Mouse (Mus musculus): Measurements from ENCODE around the gene Ndst4. TPM values are rescaled to one million over a fixed set of nuclear protein-coding genes. Genes with fewer than 3 reads are reported as not detected.
A peak's percentile ranks its signal among the peaks of the same experiment; 100 is the strongest.

The Ndst4 gene
- 1 to 10 TPM; 5.5 to 6.5 TPM for total RNA-seq (2021)

DNA sequence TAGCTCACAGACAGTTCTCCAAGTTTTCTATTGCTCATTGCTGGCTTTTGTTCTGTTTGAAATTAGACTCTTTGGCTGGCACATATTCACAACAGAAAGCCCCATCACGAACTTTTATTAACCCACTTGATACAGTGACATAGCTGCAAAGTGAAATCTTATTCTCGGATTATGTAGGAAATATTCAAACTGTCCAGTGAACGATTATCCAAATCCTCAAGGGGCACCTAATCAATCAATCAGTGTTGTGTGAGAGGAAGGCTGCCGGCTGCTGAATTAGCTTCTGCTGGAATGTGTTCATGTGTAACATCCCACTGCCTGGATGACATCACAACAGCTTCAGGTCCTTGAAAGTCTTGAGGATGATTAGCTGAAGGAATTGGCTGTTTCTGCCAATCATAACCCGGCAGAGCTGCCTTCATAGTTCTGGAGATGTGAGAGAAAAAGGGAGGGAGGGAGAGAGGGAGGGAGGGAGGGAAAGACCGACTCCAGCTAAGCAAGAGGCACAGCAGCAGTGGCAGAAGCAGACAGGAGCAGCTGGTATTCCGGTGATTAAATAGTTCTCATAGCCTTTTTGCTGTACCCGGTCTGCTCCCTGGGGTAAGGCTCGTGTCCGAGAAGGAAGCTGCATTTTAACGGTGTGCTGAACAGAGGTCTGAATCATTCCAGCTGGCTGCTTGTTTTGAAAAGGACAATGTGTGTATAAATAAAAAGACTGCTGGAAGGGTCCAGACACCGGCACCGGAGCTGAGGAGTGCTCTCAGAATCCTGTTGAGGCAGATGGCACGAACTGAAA is at the start of gene Ndst4:
Gene Ndst4 (plus strand): TSS at position 476 of the 796 bp plus-strand sequence.
- intact Hi-C loops (cut with DNase I): no loop called here
- peak; percentile 60 for DNase-seq

DNA sequence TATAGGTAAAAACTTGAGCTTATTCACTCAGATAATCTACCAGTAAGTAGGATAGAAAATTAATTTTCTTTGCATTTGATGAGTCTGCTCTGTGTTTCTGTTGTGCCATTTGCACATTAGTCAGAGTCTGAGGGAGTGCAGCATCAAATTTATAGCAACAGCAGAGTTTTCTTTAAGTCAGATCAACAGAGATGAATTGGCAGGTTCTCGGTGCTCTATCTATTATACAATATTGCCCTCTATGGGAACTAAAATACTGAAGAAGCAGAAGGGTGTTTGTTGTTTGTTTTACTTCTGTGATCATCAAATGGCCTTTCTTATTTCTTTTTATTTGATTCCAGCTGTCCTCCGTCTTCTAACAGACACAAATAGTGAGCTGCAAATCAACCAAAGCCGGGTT is 6.4 kb upstream of the Ndst4 start:
- no peak for DNase-seq
- intact Hi-C loops (cut with DNase I): no loop called here

DNA sequence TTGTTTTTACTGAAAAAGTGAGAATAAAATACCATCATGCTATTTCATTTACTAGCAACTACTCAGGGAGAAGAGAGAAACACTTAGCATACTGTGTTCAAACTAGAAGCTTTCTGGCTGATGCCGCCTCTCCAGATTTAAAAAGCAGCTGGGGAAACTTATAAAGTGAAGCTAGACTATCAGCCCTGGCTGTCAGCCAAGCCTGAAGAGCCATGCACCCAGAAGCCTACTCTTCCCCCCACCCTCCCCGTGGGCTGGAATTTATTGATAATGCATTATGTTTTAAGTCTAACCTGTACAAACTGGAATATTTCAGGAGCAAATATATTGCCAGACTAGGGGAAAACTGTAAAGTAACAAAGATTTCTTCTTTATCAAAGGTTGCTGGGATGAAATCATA is 2.6 kb downstream of the Ndst4 start:
- DNase-seq: peak; percentile 29
- intact Hi-C loops (cut with DNase I): no loop called here

DNA sequence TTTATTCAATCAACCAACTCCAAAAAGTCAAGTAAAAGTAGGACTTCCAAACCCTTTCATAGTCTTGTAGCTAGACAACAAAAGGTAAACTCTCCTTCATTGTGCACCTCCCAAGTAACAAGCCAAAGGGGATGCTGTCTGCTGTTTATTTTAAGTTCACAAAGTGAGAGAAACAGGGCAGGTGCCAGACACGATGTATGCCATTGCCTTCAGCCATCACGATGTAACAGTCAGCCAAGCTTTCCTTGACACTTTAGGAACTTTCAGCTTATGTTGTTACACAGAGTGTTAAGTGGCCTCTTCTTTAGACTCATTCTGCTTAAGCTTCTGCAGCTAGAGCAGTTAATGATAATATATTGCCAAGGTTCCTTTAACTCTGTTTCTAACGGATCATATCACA is 3.1 kb downstream of the Ndst4 start:
- intact Hi-C loops (cut with DNase I): no loop called here
- DNase-seq: no peak

DNA sequence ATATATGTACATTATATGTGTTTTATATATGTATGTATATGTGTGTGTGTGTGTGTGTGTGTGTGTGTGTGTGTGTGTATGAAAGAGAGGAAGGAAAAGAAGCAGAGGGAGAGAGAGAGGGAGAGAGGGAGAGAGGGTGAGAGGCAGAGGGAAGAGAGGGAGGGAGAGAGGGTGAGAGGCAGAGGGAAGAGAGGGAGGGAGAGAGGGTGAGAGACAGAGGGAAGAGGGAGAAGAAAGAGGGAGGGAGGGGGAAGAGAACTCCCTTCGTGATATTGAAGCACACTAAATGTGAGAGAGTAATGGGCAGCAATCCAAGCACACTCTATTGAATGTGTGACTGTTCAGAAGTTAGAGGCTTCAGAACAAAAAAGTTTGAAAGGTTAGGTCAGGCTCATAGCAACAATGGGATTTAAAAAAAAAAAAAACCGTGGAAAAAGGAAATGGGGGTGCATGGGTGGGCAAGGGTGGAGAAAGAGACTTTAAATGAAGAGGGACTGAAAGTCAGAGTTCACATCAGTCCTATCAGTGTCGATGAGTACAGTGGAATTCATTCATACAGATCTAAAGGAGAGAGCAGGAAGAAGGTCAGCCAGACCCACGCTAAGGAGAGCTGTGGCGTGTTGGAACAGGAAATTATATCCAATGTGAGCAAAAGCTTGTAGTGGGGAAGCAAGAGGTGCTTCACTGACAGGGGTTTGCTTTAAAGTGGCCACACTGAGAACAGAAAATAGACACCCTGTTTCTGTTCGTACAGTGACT is 63.2 kb downstream of the Ndst4 start:
- intact Hi-C loops (cut with DNase I): no loop called here
- no peak for DNase-seq

DNA sequence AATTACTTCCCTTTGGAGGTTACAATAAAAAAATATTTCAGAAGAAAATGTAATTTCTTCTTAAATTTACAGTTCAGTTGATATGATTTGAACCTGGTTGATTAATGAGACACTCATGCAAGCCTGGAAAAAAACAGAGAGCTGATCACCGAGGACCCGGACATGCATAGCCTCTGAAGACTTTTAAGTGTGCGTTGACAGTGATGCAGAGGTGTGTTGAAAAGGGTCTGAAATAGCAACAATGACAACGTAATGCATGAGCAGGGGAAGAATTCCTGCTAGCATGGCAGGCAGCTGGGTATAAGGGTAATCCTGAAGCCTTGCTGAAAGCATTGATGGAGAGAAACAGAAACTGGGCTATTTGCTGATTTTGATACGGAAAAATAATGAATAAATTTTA is 106.2 kb downstream of the Ndst4 start:
- no peak for DNase-seq
- intact Hi-C loops (cut with DNase I): no loop called here

DNA sequence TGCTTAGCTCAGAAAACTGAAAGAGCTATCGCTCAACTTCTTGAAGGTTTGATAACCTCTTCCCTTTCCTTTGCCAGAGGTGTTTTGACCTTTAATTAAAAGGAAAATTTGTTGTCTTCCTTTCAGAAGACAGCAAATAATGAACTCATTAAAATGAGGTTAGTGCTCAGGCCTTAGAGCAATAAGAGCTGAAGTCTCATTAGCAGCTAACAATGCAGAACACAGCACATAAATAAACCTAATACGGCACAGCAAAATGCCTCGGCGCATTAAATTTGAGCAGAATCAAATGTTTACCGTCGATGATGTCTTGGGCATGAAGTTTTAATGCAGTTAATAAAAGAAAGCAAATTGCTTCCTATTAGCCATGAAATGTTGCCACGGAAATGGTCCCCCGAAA is 129.5 kb downstream of the Ndst4 start:
- DNase-seq: no peak
- intact Hi-C loops (cut with DNase I): no loop called here

DNA sequence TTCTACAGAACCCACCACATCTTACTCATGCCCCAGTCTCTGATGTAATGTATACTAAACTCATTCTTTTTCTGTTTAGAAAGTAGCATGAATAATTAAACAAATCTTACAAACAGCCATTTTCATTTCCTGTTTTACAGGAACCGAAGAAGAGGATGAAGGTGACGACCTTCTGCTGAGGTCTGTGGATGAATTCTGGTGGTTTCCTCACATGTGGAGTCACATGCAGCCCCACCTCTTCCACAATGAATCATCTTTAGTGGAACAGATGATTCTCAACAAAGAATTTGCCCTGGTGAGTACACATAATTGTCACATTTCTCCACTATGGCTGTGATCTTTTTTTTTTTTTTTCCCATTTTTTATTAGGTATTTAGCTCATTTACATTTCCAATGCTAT is 166.7 kb downstream of the Ndst4 start:
- DNase-seq: no peak
- intact Hi-C loops (cut with DNase I): no loop called here

DNA sequence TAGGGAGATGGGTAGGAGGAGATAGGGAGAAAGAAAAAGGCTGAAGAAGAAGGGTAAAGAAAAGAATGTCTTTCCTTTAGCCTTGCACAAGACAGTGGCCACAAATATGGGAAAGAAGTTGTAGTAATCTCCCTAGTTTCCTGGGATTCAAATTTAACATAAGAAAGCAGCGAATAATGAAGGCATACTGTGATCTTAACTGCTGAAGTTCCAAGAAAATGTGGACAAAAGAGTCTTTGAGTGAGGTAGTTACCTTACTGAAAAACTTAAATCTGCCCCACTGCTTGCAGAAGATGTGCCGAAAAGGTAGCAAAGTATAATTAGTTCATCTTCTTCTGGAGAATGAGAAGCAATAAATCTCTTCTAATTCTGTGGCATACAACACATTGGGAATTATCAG is 228.4 kb downstream of the Ndst4 start:
- intact Hi-C loops (cut with DNase I): no loop called here
- no peak for DNase-seq

DNA sequence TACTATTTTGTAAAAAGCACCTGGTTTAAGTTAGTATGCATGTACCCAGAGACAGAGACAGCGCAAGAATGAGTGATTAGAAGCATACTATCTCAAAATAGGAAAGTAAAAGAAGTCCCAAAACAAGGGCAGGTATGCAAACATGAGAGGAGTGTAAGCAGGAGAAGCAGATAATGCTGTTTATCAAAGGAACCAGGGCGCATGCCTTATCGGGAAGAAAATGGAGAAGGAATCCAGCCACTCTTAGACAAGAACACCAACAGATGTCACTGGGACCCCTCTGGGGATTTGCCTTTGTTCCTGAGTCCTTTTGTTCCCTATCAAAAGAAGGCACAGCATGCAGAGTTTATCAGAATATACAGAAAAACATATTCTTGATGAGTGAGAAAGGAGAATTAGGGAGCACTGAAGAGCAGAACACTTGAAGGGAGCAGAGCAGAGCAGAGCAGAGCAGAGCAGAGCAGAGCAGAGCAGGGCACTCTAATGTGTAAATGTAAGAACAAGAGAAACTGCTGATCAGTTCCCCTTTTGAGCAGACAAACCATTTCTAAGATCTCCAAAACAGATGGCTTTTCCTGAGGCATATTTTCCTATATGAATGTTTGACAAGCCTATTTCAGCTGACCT is 251.2 kb downstream of the Ndst4 start:
- intact Hi-C loops (cut with DNase I): no loop called here
- DNase-seq: no peak

DNA sequence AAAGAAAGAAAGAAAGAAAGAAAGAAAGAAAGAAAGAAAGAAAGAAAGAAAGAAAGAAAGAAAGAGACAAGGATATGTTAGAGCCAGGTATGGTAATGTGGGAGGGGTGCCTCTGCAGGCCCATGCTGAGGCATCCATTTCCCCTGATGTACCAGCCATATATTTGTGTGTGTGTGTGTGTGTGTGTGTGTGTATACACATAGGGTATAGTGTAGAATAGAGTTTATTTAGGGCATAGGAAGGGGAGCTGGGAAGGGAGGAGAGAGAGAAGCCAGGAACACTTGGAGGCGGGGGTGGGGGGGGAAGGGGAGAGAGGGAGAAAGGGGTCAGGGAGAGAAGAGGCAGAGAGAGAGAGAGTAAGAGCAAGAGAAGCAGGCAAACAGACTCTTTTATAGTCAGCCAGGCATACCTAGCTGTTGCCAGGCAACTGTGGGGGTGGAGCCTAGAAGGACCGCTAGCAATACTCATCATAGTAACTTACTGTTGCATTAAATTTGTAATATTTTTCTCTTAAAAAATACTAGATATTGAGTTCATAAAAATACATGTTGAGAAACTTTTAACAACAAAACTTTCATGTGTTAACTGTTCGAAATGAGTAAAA is 256.3 kb downstream of the Ndst4 start:
- DNase-seq: no peak
- intact Hi-C loops (cut with DNase I): no loop called here

DNA sequence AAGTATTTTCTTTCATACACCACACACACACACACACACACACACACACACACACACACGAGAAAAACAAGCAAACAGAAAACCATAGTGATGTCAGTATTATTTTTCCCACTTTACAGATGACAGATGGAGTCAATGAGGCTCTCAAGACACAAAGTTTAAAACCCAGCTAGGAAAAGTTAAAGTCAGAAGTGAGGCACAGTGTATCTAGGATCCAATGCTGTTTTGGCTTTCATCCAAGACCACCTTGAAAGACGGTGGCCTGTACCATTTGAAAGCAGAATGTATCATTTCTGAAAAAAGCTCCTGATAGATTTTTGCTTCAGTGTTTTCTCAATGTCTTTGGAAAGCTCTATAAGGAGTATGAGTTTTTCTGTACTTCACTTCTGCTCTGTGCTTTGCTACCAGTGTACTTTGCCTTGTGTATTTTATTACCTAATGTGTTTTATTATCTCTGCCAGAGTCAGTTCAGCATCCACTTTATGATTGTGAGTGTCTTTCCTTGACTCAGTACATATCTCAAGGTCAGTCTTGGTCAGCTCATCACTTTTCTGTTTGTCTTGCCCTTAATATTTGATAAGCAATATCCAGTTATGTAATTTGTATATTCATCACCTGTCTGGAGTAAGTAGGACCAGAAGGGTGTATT is 257.1 kb downstream of the Ndst4 start:
- DNase-seq: no peak
- intact Hi-C loops (cut with DNase I): no loop called here

DNA sequence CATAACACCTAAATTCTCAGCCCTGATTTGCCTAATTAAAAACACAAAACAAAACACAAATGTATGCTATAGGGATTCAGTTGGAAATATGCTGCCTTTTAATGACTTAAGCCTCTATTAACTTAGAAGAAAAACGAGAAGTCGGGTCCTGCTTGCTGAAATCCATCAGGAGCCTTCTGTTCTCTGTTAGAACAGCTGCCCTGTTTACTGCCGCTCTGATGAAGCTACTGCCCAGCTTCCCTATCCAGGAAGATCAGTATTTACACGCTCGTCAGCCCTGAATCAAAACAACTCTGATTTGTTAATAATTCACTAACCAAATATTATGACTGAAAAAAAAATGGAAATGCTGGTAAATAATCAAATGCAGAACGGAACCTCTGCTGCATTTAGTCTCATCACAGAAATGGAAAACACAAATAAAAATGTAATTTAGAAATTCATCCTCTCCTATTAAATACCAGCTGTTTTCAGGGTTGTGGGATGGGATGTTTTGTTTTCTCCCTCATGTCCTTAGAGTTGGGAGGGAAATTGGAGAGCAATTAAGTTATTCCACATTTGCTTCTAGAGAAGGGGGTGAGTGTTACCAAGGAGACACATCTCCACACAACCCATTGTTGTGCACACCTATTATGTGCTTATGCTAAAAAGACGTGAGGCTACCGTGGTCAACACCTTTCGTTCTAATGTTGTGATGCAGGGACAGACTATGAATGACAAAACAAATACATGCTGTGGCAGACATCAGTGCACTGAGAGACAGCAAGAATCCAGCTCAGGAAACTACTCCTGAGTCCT is 270.3 kb downstream of the Ndst4 start:
- peak; percentile 10 for DNase-seq
- intact Hi-C loops (cut with DNase I): no loop called here

DNA sequence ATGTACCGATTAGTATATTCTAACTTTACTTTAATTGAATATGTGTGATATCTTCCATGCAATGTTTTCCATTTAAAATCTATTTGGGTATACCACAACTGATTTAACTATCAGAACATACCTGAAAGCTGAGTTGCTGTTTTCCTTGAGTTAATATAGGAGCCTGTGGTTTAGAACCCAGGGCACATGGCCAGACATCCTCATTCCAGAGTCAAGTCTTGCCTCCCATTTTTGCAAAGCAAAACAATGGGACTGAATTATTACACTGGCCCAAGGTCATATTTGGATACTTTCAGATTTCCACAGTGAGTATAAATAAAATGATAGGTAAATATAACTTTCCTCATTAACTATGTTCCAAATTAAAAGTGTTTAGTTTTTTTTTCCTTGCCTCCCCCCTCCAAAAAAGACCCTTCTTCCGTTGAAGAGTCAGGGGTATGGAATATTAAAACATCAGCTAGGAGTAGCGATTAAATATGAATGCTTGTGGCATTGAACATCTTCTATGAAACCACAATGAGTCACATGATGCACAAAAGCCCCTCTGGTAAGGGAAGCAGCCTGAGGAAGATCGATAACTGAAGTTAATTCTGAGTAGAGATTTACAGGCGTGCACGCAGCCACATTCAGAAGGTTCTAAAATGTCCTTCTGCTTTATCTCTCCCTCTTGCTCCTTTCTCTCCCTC is 271.5 kb downstream of the Ndst4 start:
- no peak for DNase-seq
- intact Hi-C loops (cut with DNase I): no loop called here

DNA sequence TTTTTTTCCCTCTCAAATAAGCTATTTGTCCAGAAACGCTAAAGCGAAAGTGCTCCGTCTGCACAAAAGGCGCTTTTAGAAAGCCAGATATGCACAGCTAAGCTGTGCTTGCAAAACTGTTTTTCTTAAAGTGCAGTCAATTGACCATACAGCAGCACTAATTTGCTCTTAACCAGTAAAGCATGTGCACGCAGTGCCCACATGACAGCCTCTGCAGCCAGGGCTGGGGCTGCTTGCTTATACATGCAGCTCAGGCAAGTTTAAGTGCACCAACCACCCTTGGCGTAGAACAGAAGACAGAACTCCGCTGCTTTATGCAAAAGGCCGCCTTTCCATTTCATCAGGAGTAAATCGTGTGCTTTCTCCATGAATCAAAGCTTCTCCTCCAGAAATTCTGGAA is 275.0 kb downstream of the Ndst4 start:
- DNase-seq: peak; percentile 12
- intact Hi-C loops (cut with DNase I): no loop called here

DNA sequence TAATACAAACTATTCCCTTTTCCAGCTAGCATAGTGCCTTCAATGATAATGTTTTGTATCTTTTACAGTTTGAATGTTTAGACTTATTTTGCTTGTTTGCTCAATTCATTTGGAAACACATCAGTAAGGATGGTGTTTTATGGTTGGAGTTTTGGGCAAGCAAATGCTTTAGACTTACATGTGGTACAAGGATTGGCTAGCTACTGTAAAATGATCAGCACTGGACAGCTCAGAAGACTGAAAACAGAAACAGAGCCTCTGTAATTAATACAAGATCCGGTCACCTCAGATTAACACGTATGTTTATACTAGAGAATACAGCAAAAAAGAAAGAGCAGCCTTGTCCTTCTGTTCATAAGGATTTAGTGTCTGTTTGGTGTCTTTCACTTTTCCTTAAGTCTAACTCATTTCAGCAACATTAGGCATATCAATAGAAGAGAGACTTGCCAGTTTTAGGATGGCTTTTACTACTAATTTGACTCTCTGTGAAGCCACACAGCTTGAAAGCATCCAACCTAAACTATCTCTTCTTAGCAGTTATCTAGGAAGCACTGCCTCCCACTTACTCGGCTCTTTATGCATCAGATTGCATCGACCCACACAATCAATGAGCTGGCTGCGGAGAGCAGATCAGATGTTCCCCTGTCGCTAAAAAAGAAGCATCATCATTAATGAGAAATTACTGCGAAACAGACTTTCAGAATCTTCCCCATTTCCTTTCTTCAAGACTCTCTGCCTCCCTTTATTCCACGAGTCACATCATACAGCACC is 279.8 kb downstream of the Ndst4 start:
- no peak for DNase-seq
- intact Hi-C loops (cut with DNase I): no loop called here

DNA sequence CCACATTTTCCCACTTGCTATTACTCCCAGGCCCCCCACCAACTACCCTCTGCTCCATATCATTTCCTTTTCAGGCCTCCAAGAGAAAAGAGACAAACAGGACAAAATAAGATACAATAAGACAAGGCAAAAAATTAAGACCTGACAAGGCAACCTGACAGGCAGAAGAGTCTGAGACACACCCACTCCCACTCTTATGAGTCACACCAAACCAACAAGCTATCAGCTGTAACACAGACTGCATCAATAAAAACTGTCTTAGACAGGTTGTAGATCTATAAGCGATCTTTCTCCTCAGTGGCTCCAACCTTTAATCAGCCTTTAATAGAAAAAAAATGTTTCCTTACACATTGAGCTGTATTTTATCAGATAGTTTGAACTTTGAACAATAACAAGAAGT is 280.7 kb downstream of the Ndst4 start:
- no peak for DNase-seq

DNA sequence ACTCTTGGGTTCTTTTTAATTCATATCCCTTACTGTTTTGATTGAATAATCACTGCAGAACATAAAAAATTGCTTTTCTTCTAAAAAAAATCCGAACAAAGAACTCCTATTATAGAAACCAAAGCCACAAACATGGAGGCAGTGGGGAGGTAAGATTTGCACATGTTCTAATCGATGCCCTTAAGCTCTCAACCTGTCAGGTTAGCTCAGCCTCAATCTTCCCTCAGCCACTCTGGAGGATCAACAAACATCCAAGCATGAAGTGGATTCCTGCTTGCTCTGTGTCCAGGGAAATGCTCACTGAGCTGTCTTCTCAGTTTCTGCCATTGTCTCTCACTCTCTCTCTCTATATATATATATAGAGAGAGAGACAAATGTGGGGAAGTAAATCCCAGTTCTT is 283.7 kb downstream of the Ndst4 start:
- intact Hi-C loops (cut with DNase I): no loop called here
- DNase-seq: no peak

More for the DNA sequence above, 280.7 kb downstream of the Ndst4 start:
- intact Hi-C loops (cut with DNase I): no loop called here

DNA sequence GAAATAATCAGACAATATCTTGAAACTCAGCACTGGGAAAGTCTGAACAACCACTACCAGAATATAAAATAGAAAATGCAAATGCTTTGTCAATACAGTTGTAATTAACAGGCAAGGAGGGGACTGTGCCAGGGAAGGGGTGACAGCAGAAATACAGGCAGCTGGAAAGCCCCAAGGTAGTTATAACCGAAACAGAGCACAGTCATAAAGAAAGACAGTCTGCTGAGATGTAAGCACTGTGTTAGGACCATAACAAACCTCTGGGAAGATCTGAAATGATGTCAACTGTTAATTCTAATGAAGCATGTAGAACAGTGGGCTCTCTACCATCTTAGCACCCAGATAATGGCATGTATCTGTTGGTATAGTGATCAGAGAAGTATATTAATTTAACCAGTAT is 287.1 kb downstream of the Ndst4 start:
- intact Hi-C loops (cut with DNase I): no loop called here
- no peak for DNase-seq

Measured in left cerebral cortex, postnatal 4 days (tissue).